11 mouse cellular contexts compared by ENCODE assay signal in the genomic region with DNA sequence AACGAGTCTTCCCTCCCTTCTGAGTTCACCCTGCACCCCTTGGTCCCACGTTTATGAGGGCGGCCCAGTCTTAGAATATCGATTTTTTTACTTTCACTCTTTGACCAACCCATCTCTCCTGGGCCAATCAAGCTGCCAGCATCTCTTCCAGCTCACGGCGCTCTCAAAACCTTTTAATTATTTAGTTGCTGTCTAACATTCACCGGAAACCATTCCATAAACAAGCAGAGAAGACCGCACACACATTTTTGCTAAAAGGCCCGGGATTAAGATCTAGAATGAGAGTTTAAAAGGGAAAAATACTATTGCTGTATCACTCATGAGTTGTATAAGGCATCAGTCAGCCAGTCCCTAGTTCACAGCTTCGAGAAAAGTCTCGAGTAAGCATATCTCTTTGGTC. TPM values are rescaled to one million over a fixed set of nuclear protein-coding genes. Genes with fewer than 3 reads are reported as not detected.
DNase-seq lines count a peak whose midpoint lies in the region; ATAC-seq lines count a peak whose summit lies in the region.
"Had no signal": no experiment of that assay in that cellular context is flagged by ENCODE, and none has a peak within 500 bp of the region (broad histone marks: within the 10 kb centered on the region; RNA-seq: fewer than 3 reads in every experiment).

No protein-coding gene starts in this region.

- peak overlapping the region; percentile 64 for H3K4me3 ChIP-seq in heart, embryonic 13.5 days
- H3K4me3 ChIP-seq in liver, embryonic 15.5 days (replicated peaks): peak overlapping the region; percentile 54; the same call in 1 of the 2 replicates

- H3K9ac ChIP-seq in heart, embryonic 13.5 days: 0 out of 2 replicates have a peak overlapping the region, but pooled peaks have one; percentile 10
- no peak overlapping the region for H3K9ac ChIP-seq in liver, embryonic 15.5 days

- 7% methylated on average over 11 of the region's 11 CpGs for WGBS in heart, embryonic 13.5 days
- 5% methylated on average over 11 of the region's 11 CpGs for WGBS in liver, embryonic 15.5 days (ENCODE audit: insufficient replicate concordance)

- H3K4me2 ChIP-seq in heart, embryonic 13.5 days: peak overlapping the region; percentile 97
- peak overlapping the region; percentile 76 for H3K4me2 ChIP-seq in liver, embryonic 15.5 days

- DNase-seq in heart, postnatal 10 days: no peak
- peak; percentile 39 for DNase-seq in retina, embryonic 14.5 days (ENCODE audit: low spot score)
- DNase-seq in retina, postnatal 1 day: no peak
- DNase-seq in urinary bladder, adult 18-20 months (ENCODE audit: low spot score in 2 of 2): no peak
- no peak for DNase-seq in cerebellum, postnatal 36 days

- no peaks in the 10 kb centered on the region for H3K9me3 ChIP-seq in heart, embryonic 13.5 days
- no peaks in the 10 kb centered on the region for H3K9me3 ChIP-seq in liver, embryonic 15.5 days (replicated peaks)

- H3K27me3 ChIP-seq in heart, embryonic 13.5 days (replicated peaks): peaks cover 88% of the 10 kb centered on the region
- H3K27me3 ChIP-seq in liver, embryonic 15.5 days: peaks cover 100% of the 10 kb centered on the region

- H3K27ac ChIP-seq in heart, embryonic 13.5 days (replicated peaks): no peak overlapping the region
- H3K27ac ChIP-seq in liver, embryonic 15.5 days (replicated peaks): no peak overlapping the region

- ATAC-seq in heart, embryonic 13.5 days (ENCODE audit: extremely low read depth, insufficient number of reproducible peaks, low FRiP score, low TSS enrichment): no peak
- ATAC-seq in liver, embryonic 15.5 days (ENCODE audit: insufficient read depth): no peak
- no peak for ATAC-seq in megakaryocyte-erythroid progenitor cell, adult 5-6 weeks (replicated peaks; ENCODE audit: low FRiP score, low TSS enrichment, poor library complexity, severe bottlenecking)

- H3K36me3 ChIP-seq in heart, embryonic 13.5 days: no peaks in the 10 kb centered on the region
- no peaks in the 10 kb centered on the region for H3K36me3 ChIP-seq in liver, embryonic 15.5 days (replicated peaks)

- intact Hi-C loops in heart, postnatal 10 days (cut with DNase I): no loop called here

- H3K4me1 ChIP-seq in heart, embryonic 13.5 days: peaks cover 56% of the 10 kb centered on the region
- H3K4me1 ChIP-seq in liver, embryonic 15.5 days (replicated peaks): peaks cover 26% of the 10 kb centered on the region

RNA-seq across cellular contexts. Expression of a gene that starts 0.8 kb away (rescaled TPM):
- polyA plus RNA-seq in heart, embryonic 13.5 days (2015; fragmentation: Nextera tagmentation; extraction: Ambion mirVana): 0.19 and 0.43 TPM in 2 replicates
- not detected for total RNA-seq in heart, postnatal 10 days (2021)
- polyA plus RNA-seq in liver, embryonic 15.5 days (2015; fragmentation: Nextera tagmentation; extraction: Ambion mirVana): 0.14 TPM in 1 of 2 replicates, not detected in the other
- not detected in 2 replicates for total RNA-seq in megakaryocyte-erythroid progenitor cell, adult 5-6 weeks (2014; fragmentation: Nextera tagmentation)
- not detected in 2 replicates for total RNA-seq in megakaryocyte-erythroid progenitor cell, adult 5-6 weeks (2017)
- total RNA-seq: hematopoietic stem cell, adult 5-6 weeks; layer of hippocampus, postnatal 14 days had no signal
- polyA plus RNA-seq: thymus, adult 2 months had no signal

RNA-seq across cellular contexts. Expression of a gene that starts 9.1 kb away (rescaled TPM):
- not detected in 2 replicates for polyA plus RNA-seq in heart, embryonic 13.5 days (2015; fragmentation: Nextera tagmentation; extraction: Ambion mirVana)
- total RNA-seq in heart, postnatal 10 days (2021): not detected
- not detected in 2 replicates for polyA plus RNA-seq in liver, embryonic 15.5 days (2015; fragmentation: Nextera tagmentation; extraction: Ambion mirVana)
- total RNA-seq in megakaryocyte-erythroid progenitor cell, adult 5-6 weeks (2014; fragmentation: Nextera tagmentation): not detected in 2 replicates
- total RNA-seq in megakaryocyte-erythroid progenitor cell, adult 5-6 weeks (2017): not detected in 2 replicates
- total RNA-seq: hematopoietic stem cell, adult 5-6 weeks; layer of hippocampus, postnatal 14 days had no signal
- polyA plus RNA-seq: thymus, adult 2 months had no signal

RNA-seq across cellular contexts. Expression of a gene that starts 9.6 kb away (rescaled TPM):
- 3.2 and 3.6 TPM in 2 replicates for polyA plus RNA-seq in heart, embryonic 13.5 days (2015; fragmentation: Nextera tagmentation; extraction: Ambion mirVana)
- total RNA-seq in heart, postnatal 10 days (2021): under 1 TPM; 0.86 to 0.92 TPM
- polyA plus RNA-seq in liver, embryonic 15.5 days (2015; fragmentation: Nextera tagmentation; extraction: Ambion mirVana): 1.1 TPM in 2 replicates
- 0.57 and 5.3 TPM in 2 replicates for total RNA-seq in megakaryocyte-erythroid progenitor cell, adult 5-6 weeks (2014; fragmentation: Nextera tagmentation)
- 0.23 and 1.8 TPM in 2 replicates for total RNA-seq in megakaryocyte-erythroid progenitor cell, adult 5-6 weeks (2017)
